Mouse (Mus musculus) ES-Bruce4 (cell line): ENCODE measurements around the gene Derl3. TPM values are rescaled to one million over a fixed set of nuclear protein-coding genes. Genes with fewer than 3 reads are reported as not detected.
"Not testable (repeated sequence)": the region's sequence is repeated elsewhere in the genome, so short reads cannot be mapped to it uniquely, and the experiment has no call there.

Experiments used
- H3K27ac ChIP-seq: 2 replicates; pipeline ENCODE4 v1.5.1; 2012; ENCODE audit warnings: low read length, inconsistent platforms; ENCODE audit not compliant: insufficient read depth
- H3K27me3 ChIP-seq: 2 replicates; pipeline ENCODE4 v1.6.1; 2012; ENCODE audit warnings: mild to moderate bottlenecking, low read length, inconsistent platforms; ENCODE audit not compliant: control insufficient read depth, poor library complexity, insufficient read depth, severe bottlenecking
- H3K36me3 ChIP-seq: 2 replicates; pipeline ENCODE4 v1.6.1; 2012; ENCODE audit warnings: inconsistent platforms, mild to moderate bottlenecking, low read length, moderate library complexity; ENCODE audit not compliant: control insufficient read depth, poor library complexity, insufficient read depth, severe bottlenecking
- H3K4me1 ChIP-seq: one replicate; pipeline ENCODE4 v1.8.1; 2011; ENCODE audit warnings: low read length; ENCODE audit not compliant: control insufficient read depth, insufficient read depth
- H3K4me3 ChIP-seq: 2 replicates; pipeline ENCODE4 v1.5.1; 2011; ENCODE audit warnings: low read depth, mild to moderate bottlenecking, low read length
- H3K9ac ChIP-seq: 2 replicates; pipeline ENCODE4 v1.6.1; 2012; ENCODE audit warnings: low read depth, mild to moderate bottlenecking, inconsistent platforms; ENCODE audit not compliant: poor library complexity, severe bottlenecking
- H3K9me3 ChIP-seq: replicated peaks from 2 replicates; pipeline ENCODE4 v1.6.1; 2012; ENCODE audit warnings: mild to moderate bottlenecking, low read length, inconsistent platforms; ENCODE audit not compliant: control insufficient read depth, poor library complexity, insufficient read depth, severe bottlenecking
- CTCF ChIP-seq: IDR thresholded peaks from one replicate; pipeline ENCODE4 v1.8.1; 2011; ENCODE audit warnings: low read depth, low read length
- EP300 ChIP-seq: IDR thresholded peaks from 2 replicates; pipeline ENCODE4 v1.6.1; 2011; ENCODE audit warnings: low read depth, low read length; ENCODE audit not compliant: insufficient read depth
- POLR2A ChIP-seq: IDR thresholded peaks from one replicate; pipeline ENCODE4 v1.8.1; 2011; ENCODE audit warnings: low read length; ENCODE audit not compliant: insufficient read depth
- polyA plus RNA-seq: library from polyadenylated mRNA; stranded (reverse); fragments of >200 nt; gene quantifications from 2 replicates; pipeline ENCODE4 v1.2.4, GENCODE M21; 2011; ENCODE audit warnings: low read depth; ENCODE audit not compliant: missing spikeins, insufficient read depth, insufficient read length

The Derl3 gene
- polyA plus RNA-seq, 1 experiment = 13.8 TPM

DNA sequence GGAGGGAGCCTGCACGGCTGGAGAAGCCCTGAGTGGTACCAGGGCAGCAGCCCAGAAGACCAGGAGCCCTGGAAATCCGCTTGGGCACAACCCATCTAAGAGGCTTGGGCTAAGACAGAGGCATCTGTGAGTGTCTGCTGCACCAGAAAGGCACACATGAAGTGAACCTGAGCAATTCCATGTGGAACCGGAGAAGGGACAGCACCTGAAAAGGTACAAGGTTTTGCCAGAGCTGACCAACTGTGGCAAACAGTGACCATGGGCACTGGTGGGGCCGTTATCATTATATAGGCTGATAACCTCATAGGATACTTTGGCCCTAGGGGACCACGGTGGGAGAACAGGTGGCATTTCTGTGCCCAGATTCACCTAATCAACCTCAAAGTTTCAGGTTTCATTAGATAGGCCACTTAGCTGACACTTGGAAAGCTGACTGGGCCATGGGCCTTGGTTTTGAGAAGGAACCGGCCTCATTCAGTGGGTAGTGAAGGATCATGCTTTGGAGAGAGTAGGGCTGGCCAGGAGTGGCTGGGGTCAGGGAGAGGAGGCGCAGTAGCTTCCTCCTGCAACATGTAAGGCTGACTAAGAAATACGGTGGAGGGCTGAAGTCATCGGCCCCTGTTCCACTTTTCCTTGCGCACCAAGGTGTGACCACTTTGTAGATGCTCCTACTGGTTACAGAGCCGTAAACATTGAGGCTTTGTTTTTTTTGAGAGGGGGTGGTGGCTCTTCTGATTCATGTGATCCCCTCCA is 36.9 kb upstream of the Derl3 start:
- H3K9ac ChIP-seq = no peak overlapping the region
- no peaks in the 10 kb centered on the region for H3K27me3 ChIP-seq
- H3K27ac ChIP-seq = peak overlapping the region; percentile 14; the same call in 1 of the 2 replicates
- no peaks in the 10 kb centered on the region for H3K9me3 ChIP-seq
- H3K4me3 ChIP-seq = no peak overlapping the region
- peaks cover 26% of the 10 kb centered on the region for H3K36me3 ChIP-seq
- peaks cover 8% of the 10 kb centered on the region for H3K4me1 ChIP-seq
- TF ChIP-seq EP300 (no peak), POLR2A (no peak), CTCF (no peak)

GRCm38 (mm10) chr10:75856976-75857375 is 36.2 kb upstream of the Derl3 start:
- peaks cover 9% of the 10 kb centered on the region for H3K4me1 ChIP-seq
- H3K27ac ChIP-seq = peak overlapping the region; percentile 14; the same call in 1 of the 2 replicates
- no peak overlapping the region for H3K9ac ChIP-seq
- H3K36me3 ChIP-seq = peaks cover 26% of the 10 kb centered on the region
- no peaks in the 10 kb centered on the region for H3K27me3 ChIP-seq
- TF ChIP-seq EP300 (no peak), POLR2A (no peak), CTCF (no peak)
- H3K9me3 ChIP-seq = no peaks in the 10 kb centered on the region
- H3K4me3 ChIP-seq = no peak overlapping the region

DNA sequence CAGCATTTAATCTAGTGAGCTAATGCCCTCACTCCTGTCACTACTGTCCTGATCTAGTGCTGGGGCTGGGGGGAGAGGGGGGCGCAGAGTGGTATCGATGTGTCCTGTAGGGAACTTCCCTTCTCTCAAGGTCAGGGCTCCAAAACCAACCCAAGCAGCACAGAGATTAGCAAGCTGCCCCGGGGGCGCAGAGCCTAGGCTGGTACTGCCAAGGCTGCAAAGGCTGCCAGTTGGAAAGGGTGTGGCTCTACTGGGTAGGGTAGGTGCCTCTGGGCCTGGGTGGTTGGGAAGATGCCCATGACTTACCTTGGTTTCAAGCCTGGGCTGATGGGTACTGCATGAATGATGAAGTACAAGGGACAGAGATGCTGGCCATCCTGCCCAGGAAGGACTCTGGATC is 35.6 kb upstream of the Derl3 start:
- H3K9me3 ChIP-seq = no peaks in the 10 kb centered on the region
- H3K4me3 ChIP-seq = 0 out of 2 replicates have a peak overlapping the region, but pooled peaks have one; percentile 1
- no peak overlapping the region for H3K9ac ChIP-seq
- peaks cover 9% of the 10 kb centered on the region for H3K4me1 ChIP-seq
- H3K36me3 ChIP-seq = peaks cover 26% of the 10 kb centered on the region
- no peak overlapping the region for H3K27ac ChIP-seq
- H3K27me3 ChIP-seq = no peaks in the 10 kb centered on the region
- TF ChIP-seq CTCF = no peak
- no peak for TF ChIP-seq POLR2A
- no peak for TF ChIP-seq EP300

DNA sequence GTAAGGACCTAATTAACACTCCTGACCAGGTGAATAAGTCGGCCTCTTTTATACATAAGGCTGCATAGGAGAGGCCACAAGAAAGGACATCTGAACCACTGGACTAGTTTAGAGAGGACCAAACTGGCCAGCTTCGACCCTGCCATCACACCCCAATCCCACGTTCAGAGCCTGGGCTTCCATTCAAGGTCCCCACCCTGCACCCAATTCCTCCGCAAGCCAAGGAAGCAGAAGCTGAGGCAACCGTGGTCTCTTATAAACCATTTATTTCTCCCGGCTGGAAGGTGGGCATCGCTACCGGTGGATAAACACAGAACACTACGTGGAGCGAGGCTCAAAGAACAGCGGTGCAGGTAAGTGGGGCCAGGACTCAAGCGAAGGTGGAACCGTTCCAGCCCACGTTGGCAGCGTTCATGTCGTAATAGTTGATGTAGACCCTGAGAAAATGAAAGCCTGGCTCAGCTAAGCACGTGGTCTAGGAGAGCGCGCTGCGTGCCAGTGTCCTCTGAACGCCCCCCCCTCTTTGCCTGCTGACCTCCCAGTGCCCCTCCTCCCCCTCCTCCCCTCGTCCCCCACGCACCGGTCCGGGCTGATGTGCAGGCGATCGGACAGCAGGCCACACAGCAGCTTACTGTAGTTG is 34.0 kb upstream of the Derl3 start:
- Histone ChIP-seq H3K9ac (peak overlapping the region; percentile 97), H3K27me3 (no peaks in the 10 kb centered on the region), H3K36me3 (peaks cover 26% of the 10 kb centered on the region), H3K4me3 (peak overlapping the region; percentile 96), H3K27ac (peak overlapping the region; percentile 29), H3K4me1 (peaks cover 9% of the 10 kb centered on the region), H3K9me3 (peaks cover 4% of the 10 kb centered on the region)
- TF ChIP-seq EP300 = no peak
- no peak for TF ChIP-seq CTCF
- TF ChIP-seq POLR2A = no peak

- TF ChIP-seq EP300 (peak; percentile 55; the same call in 1 of the 2 replicates), POLR2A (peak; percentile 94)
- H3K4me1 ChIP-seq, H3K9me3 ChIP-seq, H3K27me3 ChIP-seq: not testable (repeated sequence)
- Histone ChIP-seq H3K36me3 (peaks cover 26% of the 10 kb centered on the region), H3K4me3 (peak within 1 kb of the TSS; percentile 96), H3K27ac (peak within 1 kb of the TSS; percentile 80), H3K9ac (peak within 1 kb of the TSS; percentile 97)
These were observed 33.3 kb upstream of the Derl3 start, which contains the start of gene Mif for GRCm38 (mm10) chr10:75859786-75860470. TSS of gene Mif (minus strand) at chr10:75860240.

GRCm38 (mm10) chr10:75860746-75861145 is 32.5 kb upstream of the Derl3 start:
- Histone ChIP-seq H3K4me3 (peak overlapping the region; percentile 8), H3K36me3 (peaks cover 26% of the 10 kb centered on the region), H3K27ac (peak overlapping the region; percentile 19), H3K4me1 (peaks cover 9% of the 10 kb centered on the region), H3K9me3 (peaks cover 4% of the 10 kb centered on the region), H3K27me3 (no peaks in the 10 kb centered on the region), H3K9ac (peak overlapping the region; percentile 97)
- no peak for TF ChIP-seq CTCF
- no peak for TF ChIP-seq POLR2A
- no peak for TF ChIP-seq EP300
